Mouse (Mus musculus): ENCODE results near the gene Foxk1. TPM values are rescaled to one million over a fixed set of nuclear protein-coding genes. Genes with fewer than 3 reads are reported as not detected.

The Foxk1 gene
- polyA plus RNA-seq, 1 experiment from 2014 or later = 3.1 TPM

- Histone ChIP-seq H3K27me3 (ENCODE audit: control insufficient read depth, insufficient read depth, low read depth, low read length) (no peaks in the 10 kb centered on the region), H3K9me3 (ENCODE audit: control insufficient read depth, low read length) (no peaks in the 10 kb centered on the region), H3K9ac (ENCODE audit: low read length) (peak overlapping the region; percentile 98), H3K4me1 (replicated peaks; ENCODE audit: control insufficient read depth, insufficient read depth, low read length) (peaks cover 45% of the 10 kb centered on the region), H3K36me3 (ENCODE audit: control insufficient read depth, insufficient read depth, low read length) (no peaks in the 10 kb centered on the region), H3K27ac (ENCODE audit: low read length) (peak overlapping the region; percentile 89), H3K4me3 (ENCODE audit: low read length) (peak overlapping the region; percentile 100), H3K4me2 (ENCODE audit: low read depth, low read length) (peak overlapping the region; percentile 73)
- under 1% methylated on average over 48 of the region's 67 CpGs for WGBS
- peak; percentile 60 for ATAC-seq (ENCODE audit: low read depth)
Observed at GRCm38 (mm10) chr5:142401641-142402625, 636 bp downstream of the Foxk1 start.

DNA sequence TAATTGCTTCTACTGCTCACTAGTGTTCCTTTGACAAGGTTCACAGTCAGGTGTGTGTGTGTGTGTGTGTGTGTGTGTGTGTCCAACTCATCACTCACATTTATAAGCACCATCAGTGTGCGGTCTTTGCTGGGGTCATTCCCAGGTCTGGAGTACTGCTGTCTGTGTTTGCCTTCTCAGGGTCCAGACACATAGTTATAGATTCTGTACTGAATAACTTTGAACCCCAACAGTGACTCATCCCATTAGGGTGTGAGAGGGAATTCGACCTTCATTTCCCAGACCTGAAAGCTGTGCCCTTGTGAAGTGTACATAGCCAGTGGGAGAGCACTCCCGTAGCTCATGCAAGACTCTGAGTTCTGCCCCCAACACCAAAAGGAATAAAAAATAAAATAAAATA lies 2.4 kb downstream of the Foxk1 start:
- Histone ChIP-seq H3K36me3 (ENCODE audit: control insufficient read depth, insufficient read depth, low read length) (no peaks in the 10 kb centered on the region), H3K9ac (ENCODE audit: low read length) (no peak overlapping the region), H3K4me3 (ENCODE audit: low read length) (no peak overlapping the region), H3K4me2 (ENCODE audit: low read depth, low read length) (peak overlapping the region; percentile 73; the same call in 1 of the 2 replicates), H3K27me3 (ENCODE audit: control insufficient read depth, insufficient read depth, low read depth, low read length) (no peaks in the 10 kb centered on the region), H3K27ac (ENCODE audit: low read length) (no peak overlapping the region), H3K4me1 (replicated peaks; ENCODE audit: control insufficient read depth, insufficient read depth, low read length) (peaks cover 46% of the 10 kb centered on the region), H3K9me3 (ENCODE audit: control insufficient read depth, low read length) (no peaks in the 10 kb centered on the region)
- ATAC-seq (ENCODE audit: low read depth) = no peak
- 65% methylated on average over 3 of the region's 3 CpGs for WGBS

DNA sequence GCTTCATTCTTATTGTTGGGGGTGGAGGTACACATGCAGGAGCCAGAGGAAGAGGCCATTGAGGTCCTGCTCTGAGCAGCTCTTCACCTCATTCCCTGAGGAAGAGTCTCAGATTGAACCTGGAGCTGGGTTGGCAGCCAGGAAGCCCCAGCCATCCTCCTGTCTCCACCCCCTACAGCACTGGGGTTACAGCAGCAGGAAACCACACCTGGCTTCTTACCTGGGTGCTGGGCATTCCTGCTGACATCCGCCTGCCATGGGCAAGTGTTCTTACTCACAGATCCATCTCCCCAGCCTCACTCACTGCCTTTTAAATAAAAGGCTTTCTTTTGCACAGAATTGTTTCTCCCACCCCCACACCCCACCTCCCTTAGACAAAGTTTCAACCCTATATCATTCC lies 3.0 kb downstream of the Foxk1 start:
- H3K4me3 ChIP-seq (ENCODE audit: low read length) = no peak overlapping the region
- H3K27me3 ChIP-seq (ENCODE audit: control insufficient read depth, insufficient read depth, low read depth, low read length) = no peaks in the 10 kb centered on the region
- H3K27ac ChIP-seq (ENCODE audit: low read length) = no peak overlapping the region
- H3K9me3 ChIP-seq (ENCODE audit: control insufficient read depth, low read length) = no peaks in the 10 kb centered on the region
- peaks cover 46% of the 10 kb centered on the region for H3K4me1 ChIP-seq (replicated peaks; ENCODE audit: control insufficient read depth, insufficient read depth, low read length)
- no peak overlapping the region for H3K9ac ChIP-seq (ENCODE audit: low read length)
- H3K4me2 ChIP-seq (ENCODE audit: low read depth, low read length) = no peak overlapping the region
- no peak for ATAC-seq (ENCODE audit: low read depth)
- H3K36me3 ChIP-seq (ENCODE audit: control insufficient read depth, insufficient read depth, low read length) = no peaks in the 10 kb centered on the region
- WGBS = 79% methylated on average over 1 of the region's 1 CpGs

DNA sequence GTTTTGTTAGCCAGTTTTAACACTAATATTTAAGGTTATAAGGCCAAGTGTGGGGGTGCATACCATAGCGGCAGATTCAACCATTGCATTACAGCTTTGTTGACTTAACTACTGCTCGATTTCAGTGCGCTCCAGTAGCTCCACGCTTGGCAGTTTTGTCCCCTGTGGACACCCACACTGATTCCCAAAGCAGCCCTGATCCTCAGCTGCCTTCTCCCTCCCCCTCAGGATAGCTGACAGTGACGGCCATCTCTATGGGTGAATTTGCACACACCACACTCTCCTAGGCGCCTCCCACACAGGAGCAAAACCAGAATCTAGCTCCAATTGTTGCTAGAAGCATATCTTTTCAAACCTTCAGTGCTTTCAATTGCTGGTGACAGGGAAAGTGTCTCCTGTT lies 4.1 kb downstream of the Foxk1 start:
- H3K4me1 ChIP-seq (replicated peaks; ENCODE audit: control insufficient read depth, insufficient read depth, low read length) = peaks cover 43% of the 10 kb centered on the region

GRCm38 (mm10) chr5:142406401-142406800 lies 5.1 kb downstream of the Foxk1 start:
- 50% methylated on average over 7 of the region's 7 CpGs for WGBS
- no peaks in the 10 kb centered on the region for H3K36me3 ChIP-seq (ENCODE audit: control insufficient read depth, insufficient read depth, low read length)
- no peaks in the 10 kb centered on the region for H3K27me3 ChIP-seq (ENCODE audit: control insufficient read depth, insufficient read depth, low read depth, low read length)
- peaks cover 38% of the 10 kb centered on the region for H3K4me1 ChIP-seq (replicated peaks; ENCODE audit: control insufficient read depth, insufficient read depth, low read length)
- no peaks in the 10 kb centered on the region for H3K9me3 ChIP-seq (ENCODE audit: control insufficient read depth, low read length)
- no peak overlapping the region for H3K9ac ChIP-seq (ENCODE audit: low read length)
- H3K27ac ChIP-seq (ENCODE audit: low read length) = no peak overlapping the region
- no peak for ATAC-seq (ENCODE audit: low read depth)
- no peak overlapping the region for H3K4me2 ChIP-seq (ENCODE audit: low read depth, low read length)
- H3K4me3 ChIP-seq (ENCODE audit: low read length) = no peak overlapping the region

More for the DNA sequence above, 4.1 kb downstream of the Foxk1 start:
- Histone ChIP-seq H3K4me3 (ENCODE audit: low read length) (no peak overlapping the region), H3K36me3 (ENCODE audit: control insufficient read depth, insufficient read depth, low read length) (no peaks in the 10 kb centered on the region), H3K9ac (ENCODE audit: low read length) (no peak overlapping the region), H3K27ac (ENCODE audit: low read length) (no peak overlapping the region), H3K4me2 (ENCODE audit: low read depth, low read length) (no peak overlapping the region), H3K27me3 (ENCODE audit: control insufficient read depth, insufficient read depth, low read depth, low read length) (no peaks in the 10 kb centered on the region), H3K9me3 (ENCODE audit: control insufficient read depth, low read length) (no peaks in the 10 kb centered on the region)
- no peak for ATAC-seq (ENCODE audit: low read depth)
- WGBS = 52% methylated on average over 6 of the region's 6 CpGs

- Histone ChIP-seq H3K27ac (ENCODE audit: low read length) (no peak overlapping the region), H3K4me3 (ENCODE audit: low read length) (no peak overlapping the region), H3K9ac (ENCODE audit: low read length) (no peak overlapping the region), H3K4me2 (ENCODE audit: low read depth, low read length) (no peak overlapping the region), H3K36me3 (ENCODE audit: control insufficient read depth, insufficient read depth, low read length) (no peaks in the 10 kb centered on the region), H3K4me1 (replicated peaks; ENCODE audit: control insufficient read depth, insufficient read depth, low read length) (peaks cover 38% of the 10 kb centered on the region), H3K27me3 (ENCODE audit: control insufficient read depth, insufficient read depth, low read depth, low read length) (no peaks in the 10 kb centered on the region), H3K9me3 (ENCODE audit: control insufficient read depth, low read length) (no peaks in the 10 kb centered on the region)
- WGBS = 28% methylated on average over 11 of the region's 11 CpGs
- ATAC-seq (ENCODE audit: low read depth) = no peak
Observed at GRCm38 (mm10) chr5:142406937-142407336, 5.6 kb downstream of the Foxk1 start.

- 62% methylated on average over 7 of the region's 7 CpGs for WGBS
- ATAC-seq (ENCODE audit: low read depth) = no peak
Observed at GRCm38 (mm10) chr5:142407381-142407780, 6.1 kb downstream of the Foxk1 start.

GRCm38 (mm10) chr5:142409169-142409568 lies 7.9 kb downstream of the Foxk1 start:
- H3K9ac ChIP-seq (ENCODE audit: low read length) = no peak overlapping the region
- H3K27me3 ChIP-seq (ENCODE audit: control insufficient read depth, insufficient read depth, low read depth, low read length) = no peaks in the 10 kb centered on the region
- WGBS = 68% methylated on average over 6 of the region's 6 CpGs
- H3K4me1 ChIP-seq (replicated peaks; ENCODE audit: control insufficient read depth, insufficient read depth, low read length) = peaks cover 32% of the 10 kb centered on the region
- no peaks in the 10 kb centered on the region for H3K36me3 ChIP-seq (ENCODE audit: control insufficient read depth, insufficient read depth, low read length)
- H3K9me3 ChIP-seq (ENCODE audit: control insufficient read depth, low read length) = no peaks in the 10 kb centered on the region
- H3K4me3 ChIP-seq (ENCODE audit: low read length) = no peak overlapping the region
- H3K4me2 ChIP-seq (ENCODE audit: low read depth, low read length) = no peak overlapping the region
- H3K27ac ChIP-seq (ENCODE audit: low read length) = no peak overlapping the region
- ATAC-seq (ENCODE audit: low read depth) = no peak

More at GRCm38 (mm10) chr5:142407381-142407780, 6.1 kb downstream of the Foxk1 start:
- no peaks in the 10 kb centered on the region for H3K9me3 ChIP-seq (ENCODE audit: control insufficient read depth, low read length)
- H3K4me1 ChIP-seq (replicated peaks; ENCODE audit: control insufficient read depth, insufficient read depth, low read length) = peaks cover 41% of the 10 kb centered on the region
- H3K36me3 ChIP-seq (ENCODE audit: control insufficient read depth, insufficient read depth, low read length) = no peaks in the 10 kb centered on the region
- H3K4me2 ChIP-seq (ENCODE audit: low read depth, low read length) = no peak overlapping the region
- H3K27ac ChIP-seq (ENCODE audit: low read length) = no peak overlapping the region
- H3K27me3 ChIP-seq (ENCODE audit: control insufficient read depth, insufficient read depth, low read depth, low read length) = no peaks in the 10 kb centered on the region
- no peak overlapping the region for H3K4me3 ChIP-seq (ENCODE audit: low read length)
- no peak overlapping the region for H3K9ac ChIP-seq (ENCODE audit: low read length)

DNA sequence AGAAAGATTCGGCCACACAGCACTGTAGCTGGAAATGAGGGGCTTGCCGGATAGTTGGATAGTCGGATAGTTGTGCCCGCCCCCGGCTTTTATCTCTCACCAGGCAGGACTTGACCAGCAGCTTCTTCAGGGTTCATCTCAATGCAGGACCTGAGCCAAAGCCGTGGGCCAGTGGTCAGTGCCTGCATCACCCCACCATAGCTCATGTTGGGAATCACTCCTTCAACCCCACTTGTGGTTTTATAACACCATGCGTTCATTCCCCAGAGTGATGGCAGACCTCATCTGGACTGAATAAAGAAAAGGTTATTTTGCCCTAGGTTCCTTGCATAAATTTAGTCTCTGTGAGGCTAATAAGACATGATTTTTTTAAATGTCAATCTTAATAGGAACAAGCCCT lies 9.1 kb downstream of the Foxk1 start:
- WGBS = 63% methylated on average over 7 of the region's 7 CpGs
- Histone ChIP-seq H3K4me3 (ENCODE audit: low read length) (no peak overlapping the region), H3K4me1 (replicated peaks; ENCODE audit: control insufficient read depth, insufficient read depth, low read length) (peaks cover 25% of the 10 kb centered on the region), H3K27me3 (ENCODE audit: control insufficient read depth, insufficient read depth, low read depth, low read length) (no peaks in the 10 kb centered on the region), H3K9me3 (ENCODE audit: control insufficient read depth, low read length) (no peaks in the 10 kb centered on the region), H3K36me3 (ENCODE audit: control insufficient read depth, insufficient read depth, low read length) (no peaks in the 10 kb centered on the region), H3K27ac (ENCODE audit: low read length) (no peak overlapping the region), H3K9ac (ENCODE audit: low read length) (no peak overlapping the region), H3K4me2 (ENCODE audit: low read depth, low read length) (no peak overlapping the region)
- ATAC-seq (ENCODE audit: low read depth) = no peak
